Mouse (Mus musculus) macrophage (primary cell): ENCODE results near the gene Pard3b. TPM values are rescaled to one million over a fixed set of nuclear protein-coding genes. Genes with fewer than 3 reads are reported as not detected.
A peak's percentile ranks its signal among the peaks of the same experiment; 100 is the strongest.

Experiments
- H3K27ac ChIP-seq: fragments of 350-480 bp; formaldehyde crosslinking; 2 replicates; pipeline ENCODE4 v1.9.0; 2021
- H3K36me3 ChIP-seq: fragments of 350-480 bp; formaldehyde crosslinking; 2 replicates; pipeline ENCODE4 v1.9.0; 2021; ENCODE audit errors: inconsistent target
- H3K4me3 ChIP-seq: fragments of 350-480 bp; formaldehyde crosslinking; 2 replicates; pipeline ENCODE4 v1.9.0; 2021; ENCODE audit errors: inconsistent target
- H3K79me2 ChIP-seq: fragments of 350-480 bp; formaldehyde crosslinking; 2 replicates; pipeline ENCODE4 v1.9.0; 2021; ENCODE audit errors: inconsistent target
- WGBS: methylation state at CpG from one replicate; pipeline ENCODE4 v1.1.7; 2026; ENCODE audit warnings: inconsistent platforms; ENCODE audit not compliant: missing documents; 5-methylcytosine and 5-hydroxymethylcytosine counted together
- polyA plus RNA-seq: library from polyadenylated mRNA; stranded (reverse); fragments of 250-400 nt; gene quantifications from 3 replicates; pipeline ENCODE4 v1.2.4, GENCODE M21; 2018; ENCODE audit warnings: inconsistent platforms

Pard3b gene
- polyA plus RNA-seq, 1 experiment from 2014 or later: 0.11 TPM

DNA sequence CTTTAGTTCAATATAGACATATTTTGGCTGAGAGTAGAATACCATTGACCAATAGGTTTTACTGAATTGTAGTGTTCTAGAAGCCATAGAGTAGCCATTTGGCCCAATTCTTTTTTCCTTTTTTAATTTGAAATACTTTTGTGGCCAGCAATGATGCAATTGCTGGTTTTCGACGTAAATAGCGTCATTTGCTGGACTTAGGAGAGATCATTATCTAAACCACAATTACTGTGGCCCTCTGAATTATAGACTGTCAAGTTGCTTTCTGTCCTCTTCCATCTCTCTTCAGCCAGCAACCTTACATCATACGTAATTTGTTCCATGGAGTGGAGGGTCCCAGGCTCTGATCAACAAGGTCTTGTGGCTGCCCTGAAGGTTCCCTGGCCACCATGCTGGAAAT, 1000.8 kb downstream of the Pard3b start:
- H3K27ac ChIP-seq: no peak overlapping the region
- WGBS: 29% methylated on average over 4 of the region's 4 CpGs
- no peaks in the 10 kb centered on the region for H3K79me2 ChIP-seq
- no peaks in the 10 kb centered on the region for H3K36me3 ChIP-seq
- H3K4me3 ChIP-seq: no peak overlapping the region

DNA sequence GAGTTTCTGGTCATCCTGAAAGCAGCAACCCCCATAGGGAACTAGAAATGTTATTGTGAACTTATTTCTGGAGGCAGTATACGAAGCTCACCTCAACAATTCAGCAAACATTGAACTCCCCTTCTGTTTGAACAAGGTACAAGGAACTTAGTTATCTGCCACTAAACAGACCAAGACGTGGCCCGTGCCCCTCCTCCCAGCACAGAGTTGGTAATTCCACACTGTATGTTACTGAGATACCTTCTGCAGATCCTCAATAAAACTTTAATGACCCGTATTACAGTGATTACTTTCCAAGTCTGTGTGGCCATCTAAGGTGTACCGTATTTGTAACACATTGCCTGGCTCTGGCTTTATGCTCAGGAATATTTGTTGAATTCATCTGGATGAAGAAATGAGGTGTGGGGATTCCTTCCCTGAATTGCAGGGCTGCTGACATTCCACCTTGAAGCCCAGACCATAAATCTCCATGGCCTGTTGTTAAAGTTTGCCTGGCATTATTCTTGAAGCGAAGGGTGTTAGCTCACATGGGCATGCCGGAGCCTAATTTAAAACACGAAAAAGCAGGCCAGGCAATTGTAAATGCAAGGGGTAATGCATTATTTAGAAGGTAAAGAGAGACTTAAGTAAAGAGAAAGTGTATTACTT, 1006.1 kb downstream of the Pard3b start:
- Histone ChIP-seq H3K4me3 (no peak overlapping the region), H3K27ac (no peak overlapping the region), H3K79me2 (no peaks in the 10 kb centered on the region), H3K36me3 (no peaks in the 10 kb centered on the region)
- 89% methylated on average over 8 of the region's 8 CpGs for WGBS

DNA sequence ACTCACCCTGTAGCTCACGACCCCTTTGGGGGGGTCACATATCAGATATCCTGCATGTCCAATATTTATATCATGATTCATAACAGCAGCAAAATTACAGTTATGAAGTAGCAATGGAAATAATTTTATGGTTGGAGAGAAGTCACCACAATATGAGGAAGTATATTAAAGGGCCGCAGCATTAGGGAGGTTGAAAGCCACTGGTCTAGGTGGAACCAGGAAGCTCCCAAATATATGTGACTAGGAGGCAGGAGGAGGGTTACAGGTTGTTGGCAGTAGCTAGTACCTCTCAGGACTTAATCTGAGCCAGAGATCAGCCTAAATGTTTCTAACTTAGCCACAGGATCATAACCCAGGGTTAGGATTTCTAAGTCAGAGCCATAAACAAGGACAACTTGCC, 1008.2 kb downstream of the Pard3b start:
- Histone ChIP-seq H3K36me3 (no peaks in the 10 kb centered on the region), H3K4me3 (no peak overlapping the region), H3K27ac (no peak overlapping the region), H3K79me2 (no peaks in the 10 kb centered on the region)
- 39% methylated on average over 2 of the region's 2 CpGs for WGBS

DNA sequence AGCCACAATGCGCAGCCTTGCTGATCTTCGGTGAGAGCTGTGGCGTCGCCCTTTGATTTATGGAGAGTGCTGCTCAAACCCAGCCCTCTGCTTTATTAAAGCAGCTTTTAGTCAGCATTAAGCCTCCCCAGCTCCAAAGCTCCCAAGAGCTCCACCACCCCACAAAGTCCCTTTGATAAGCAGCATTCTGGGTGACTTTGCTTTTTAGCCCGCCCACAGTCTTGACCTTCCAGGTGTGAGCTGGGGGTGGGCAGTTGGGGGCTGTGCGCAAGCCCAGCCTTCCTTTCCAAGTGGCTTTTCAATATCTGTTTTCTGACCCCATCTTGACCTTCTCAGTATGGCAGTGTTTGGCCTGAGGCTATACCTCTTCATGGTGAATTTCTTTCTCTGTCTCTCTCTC, 1009.5 kb downstream of the Pard3b start:
- Histone ChIP-seq H3K27ac (no peak overlapping the region), H3K36me3 (no peaks in the 10 kb centered on the region), H3K79me2 (no peaks in the 10 kb centered on the region), H3K4me3 (no peak overlapping the region)
- WGBS: 86% methylated on average over 6 of the region's 6 CpGs

DNA sequence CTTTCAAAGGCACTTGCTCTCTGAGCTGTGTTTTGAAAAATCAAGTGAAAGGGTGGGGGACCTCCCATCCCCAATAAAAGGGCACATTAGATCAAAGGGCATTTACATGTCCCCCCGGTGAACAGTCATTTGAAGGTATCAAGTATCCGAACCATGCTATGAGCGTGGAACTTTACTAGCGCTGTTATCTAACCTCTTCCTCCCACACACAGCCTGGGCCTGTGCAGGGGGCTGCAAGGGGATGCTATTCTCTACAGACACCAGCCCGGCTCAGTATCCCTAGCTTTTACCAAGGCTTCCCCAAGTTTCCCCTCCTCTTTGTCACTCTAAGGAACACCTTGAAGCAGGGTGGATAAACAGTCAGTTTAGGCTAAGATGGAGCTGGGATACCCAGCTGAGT, 1010.0 kb downstream of the Pard3b start:
- Histone ChIP-seq H3K27ac (no peak overlapping the region), H3K4me3 (no peak overlapping the region), H3K36me3 (no peaks in the 10 kb centered on the region), H3K79me2 (no peaks in the 10 kb centered on the region)
- 91% methylated on average over 5 of the region's 5 CpGs for WGBS

DNA sequence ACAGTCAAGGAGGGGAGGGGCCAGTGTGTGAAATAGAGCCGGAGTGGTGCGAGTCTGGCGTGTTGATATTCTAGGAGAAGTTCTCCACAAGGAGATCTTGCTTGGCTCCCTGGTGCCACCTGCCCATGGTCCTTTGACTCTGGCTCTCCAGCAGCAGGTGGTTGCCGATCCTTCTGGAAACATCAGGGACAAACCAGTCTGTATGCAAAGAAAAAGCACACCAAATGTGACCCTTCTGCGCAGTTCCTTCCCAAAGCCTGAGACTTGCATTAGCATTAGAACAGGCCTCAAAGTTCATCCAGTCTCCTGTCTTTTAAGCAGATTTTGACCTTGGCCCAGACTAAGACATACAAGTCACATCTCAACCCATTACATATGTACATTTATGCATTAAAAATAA, 1011.9 kb downstream of the Pard3b start:
- 82% methylated on average over 5 of the region's 5 CpGs for WGBS
- Histone ChIP-seq H3K4me3 (no peak overlapping the region), H3K36me3 (no peaks in the 10 kb centered on the region), H3K27ac (no peak overlapping the region), H3K79me2 (no peaks in the 10 kb centered on the region)

DNA sequence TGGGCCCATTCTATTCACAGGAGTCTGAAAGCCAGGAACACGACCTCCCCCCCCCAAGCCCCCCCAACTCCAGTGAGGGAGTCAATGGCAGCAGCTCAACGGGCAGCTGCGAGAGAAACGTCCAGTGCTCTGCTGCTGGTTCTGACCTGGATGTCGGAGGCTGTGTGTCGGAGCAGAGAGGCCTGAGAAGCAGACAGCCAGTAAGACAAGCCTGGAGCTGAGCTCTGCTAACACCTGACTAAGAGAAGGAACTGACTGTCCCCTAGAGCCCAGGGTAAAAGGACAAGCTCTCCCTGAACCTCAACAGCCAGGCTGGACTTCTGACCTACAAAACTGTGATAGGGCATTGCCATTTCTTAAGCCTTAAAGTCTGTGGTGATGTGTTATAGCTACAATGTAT, 1015.8 kb downstream of the Pard3b start:
- Histone ChIP-seq H3K4me3 (no peak overlapping the region), H3K79me2 (no peaks in the 10 kb centered on the region), H3K27ac (no peak overlapping the region), H3K36me3 (no peaks in the 10 kb centered on the region)
- WGBS: 91% methylated on average over 6 of the region's 6 CpGs

DNA sequence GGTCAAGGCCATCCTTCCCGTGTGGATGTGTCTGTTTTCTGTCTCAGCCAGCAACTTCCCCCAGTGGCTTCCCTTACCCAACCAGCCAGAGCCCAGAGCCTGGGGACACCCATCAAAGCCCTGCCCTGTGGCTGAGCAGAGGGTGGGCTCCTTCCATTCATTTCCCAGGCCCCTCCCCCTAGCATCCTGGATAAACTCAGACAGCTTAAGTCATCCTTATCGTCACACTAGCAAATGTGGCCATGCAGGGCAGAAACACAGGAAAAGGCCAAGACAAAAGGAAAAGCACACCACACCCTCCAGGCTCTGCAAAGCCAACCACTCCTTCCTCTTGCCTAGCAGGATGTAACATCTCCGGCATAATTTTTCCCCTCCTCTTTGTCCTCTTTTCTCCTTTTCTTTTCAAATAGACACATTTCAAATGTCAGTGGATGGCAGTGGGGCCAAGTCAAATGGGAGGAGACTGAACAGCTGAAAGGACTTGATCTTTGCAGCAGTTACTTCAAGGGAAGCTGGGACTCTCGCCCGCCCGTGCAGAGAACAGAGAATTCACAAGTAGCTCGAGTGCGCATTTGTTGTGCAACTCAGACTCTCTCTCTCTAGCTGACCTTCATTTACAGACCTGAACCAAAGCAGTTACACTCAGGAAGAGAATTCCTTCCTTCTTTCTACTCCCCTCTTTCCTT, 1026.5 kb downstream of the Pard3b start:
- Histone ChIP-seq H3K4me3 (no peak overlapping the region), H3K27ac (no peak overlapping the region), H3K79me2 (no peaks in the 10 kb centered on the region), H3K36me3 (no peaks in the 10 kb centered on the region)
- 62% methylated on average over 8 of the region's 8 CpGs for WGBS

DNA sequence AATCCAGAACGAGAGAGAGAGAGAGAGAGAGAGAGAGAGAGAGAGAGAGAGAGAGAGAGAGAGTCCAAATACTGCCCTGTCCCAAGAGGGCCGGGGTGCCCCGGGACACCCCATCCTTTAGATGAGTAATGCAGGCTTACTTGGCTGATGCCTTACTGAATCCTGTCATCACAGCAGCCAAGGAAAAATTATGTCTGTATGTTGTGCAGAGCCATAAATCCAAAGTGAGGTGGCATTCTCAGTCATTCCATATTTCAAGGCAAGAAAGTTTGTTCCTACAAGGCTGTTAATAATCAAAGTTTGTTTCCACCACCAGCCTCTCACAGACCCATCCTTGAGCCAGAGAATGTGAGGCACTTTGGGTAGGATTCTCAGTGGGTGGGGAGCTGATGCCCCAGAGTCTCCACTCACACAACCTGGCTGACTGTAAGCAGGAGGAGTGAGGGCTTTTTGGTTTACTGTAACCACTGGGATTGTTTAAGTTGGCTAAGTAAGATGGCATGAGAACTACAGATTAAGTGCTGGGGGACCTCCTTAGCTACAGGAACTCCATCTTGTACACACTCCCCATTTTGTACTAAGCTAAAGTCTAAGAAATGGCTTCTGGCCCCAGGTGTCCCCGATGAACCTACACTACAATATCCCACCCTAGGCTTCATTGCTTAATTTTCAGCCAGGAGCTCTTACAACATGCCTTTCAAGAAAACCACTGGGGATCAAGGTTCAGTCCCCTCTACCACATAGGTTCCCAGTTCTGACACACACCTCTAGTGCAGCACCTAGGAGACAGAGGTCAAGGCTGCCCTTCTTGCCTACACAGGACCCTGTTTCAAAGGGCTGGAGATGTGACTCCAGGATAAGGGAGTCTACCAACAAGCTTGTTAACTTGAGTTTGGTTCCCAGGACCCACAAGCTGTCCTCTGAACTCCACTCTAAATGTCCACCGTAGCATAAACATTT, 1027.4 kb downstream of the Pard3b start:
- H3K27ac ChIP-seq: no peak overlapping the region
- WGBS: 75% methylated on average over 3 of the region's 5 CpGs
- no peak overlapping the region for H3K4me3 ChIP-seq
- H3K36me3 ChIP-seq: no peaks in the 10 kb centered on the region
- no peaks in the 10 kb centered on the region for H3K79me2 ChIP-seq

DNA sequence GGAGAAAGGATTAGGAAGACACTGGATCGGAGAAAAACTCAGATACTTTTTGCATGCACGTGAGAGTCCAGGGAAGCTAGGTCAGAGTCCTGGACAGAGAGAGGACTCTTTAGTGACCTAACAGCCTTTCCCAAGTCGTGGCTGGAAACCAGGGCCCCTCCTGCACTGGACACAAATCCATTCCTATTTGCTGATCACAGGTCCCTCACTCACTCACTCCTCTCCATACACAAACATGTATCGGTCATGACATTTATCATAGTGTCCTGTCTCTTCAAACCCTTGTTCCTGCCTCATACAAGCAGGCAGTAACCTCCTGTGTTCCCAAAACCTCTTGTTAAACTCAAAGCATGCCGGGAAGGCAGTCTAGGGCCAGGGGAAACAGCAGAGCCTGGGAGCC, 1028.2 kb downstream of the Pard3b start:
- no peak overlapping the region for H3K4me3 ChIP-seq
- WGBS: 89% methylated on average over 5 of the region's 5 CpGs
- H3K27ac ChIP-seq: no peak overlapping the region
- no peaks in the 10 kb centered on the region for H3K36me3 ChIP-seq
- H3K79me2 ChIP-seq: no peaks in the 10 kb centered on the region

DNA sequence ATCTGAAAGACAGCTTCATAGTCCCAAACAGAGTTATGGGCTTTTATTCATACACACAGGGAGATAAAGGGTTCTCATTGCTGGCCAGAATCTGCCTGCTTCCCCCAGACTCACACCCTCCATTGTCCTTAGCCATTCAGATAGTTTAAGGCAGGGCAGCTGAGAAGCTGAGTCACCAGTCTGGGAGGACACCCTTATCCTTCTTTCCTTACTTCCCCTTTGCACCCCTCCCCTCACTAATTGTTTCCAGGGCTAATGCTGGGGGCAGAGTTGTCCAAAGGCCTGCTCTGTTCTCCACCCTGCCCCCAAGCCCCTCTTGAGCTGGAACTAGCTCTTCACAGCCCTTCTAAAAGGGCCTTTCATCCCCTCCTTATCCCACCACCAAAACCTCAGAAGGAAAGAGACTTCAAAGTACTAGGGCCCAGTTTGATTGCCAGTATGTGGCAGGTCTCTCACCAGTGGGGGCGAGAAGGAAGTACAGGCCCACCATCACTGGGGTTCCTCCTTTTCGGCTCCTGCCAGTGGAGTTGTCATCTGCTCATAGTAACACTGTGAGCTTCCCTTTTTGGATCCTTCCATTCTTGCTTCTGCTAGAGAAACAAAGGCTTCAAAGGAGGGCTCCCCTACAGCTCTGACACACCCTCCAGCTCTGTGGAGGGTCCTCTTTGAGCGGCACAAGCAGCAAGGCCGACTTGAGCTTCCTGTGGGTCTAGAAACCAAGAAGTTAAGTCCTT, 1040.2 kb downstream of the Pard3b start:
- H3K36me3 ChIP-seq: no peaks in the 10 kb centered on the region
- H3K79me2 ChIP-seq: no peaks in the 10 kb centered on the region
- WGBS: 6% methylated on average over 4 of the region's 4 CpGs
- no peak overlapping the region for H3K4me3 ChIP-seq
- peak overlapping the region; percentile 51 for H3K27ac ChIP-seq

DNA sequence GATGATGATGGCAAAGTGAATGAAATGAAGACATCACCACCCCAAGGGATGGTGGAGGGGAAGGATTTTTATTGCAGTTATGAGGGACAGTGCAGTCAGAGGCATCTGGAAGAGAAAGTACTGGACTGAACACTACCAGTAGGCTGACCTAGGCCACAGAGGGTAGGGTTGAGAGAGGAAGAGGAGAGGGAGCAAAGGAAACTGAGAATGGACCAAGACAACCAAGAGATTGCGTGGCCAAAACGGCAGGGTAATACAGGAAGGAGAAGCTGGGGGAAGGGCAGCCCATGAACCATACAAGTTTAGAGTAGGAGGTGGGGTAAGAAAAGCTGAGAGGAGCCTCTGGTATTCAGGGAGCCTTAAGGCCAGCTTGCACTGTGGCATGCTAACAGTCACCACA, 1040.8 kb downstream of the Pard3b start:
- no peak overlapping the region for H3K4me3 ChIP-seq
- no peaks in the 10 kb centered on the region for H3K36me3 ChIP-seq
- 35% methylated on average over 2 of the region's 2 CpGs for whole genome bisulfite sequencing
- H3K79me2 ChIP-seq: no peaks in the 10 kb centered on the region
- peak overlapping the region; percentile 51 for H3K27ac ChIP-seq

DNA sequence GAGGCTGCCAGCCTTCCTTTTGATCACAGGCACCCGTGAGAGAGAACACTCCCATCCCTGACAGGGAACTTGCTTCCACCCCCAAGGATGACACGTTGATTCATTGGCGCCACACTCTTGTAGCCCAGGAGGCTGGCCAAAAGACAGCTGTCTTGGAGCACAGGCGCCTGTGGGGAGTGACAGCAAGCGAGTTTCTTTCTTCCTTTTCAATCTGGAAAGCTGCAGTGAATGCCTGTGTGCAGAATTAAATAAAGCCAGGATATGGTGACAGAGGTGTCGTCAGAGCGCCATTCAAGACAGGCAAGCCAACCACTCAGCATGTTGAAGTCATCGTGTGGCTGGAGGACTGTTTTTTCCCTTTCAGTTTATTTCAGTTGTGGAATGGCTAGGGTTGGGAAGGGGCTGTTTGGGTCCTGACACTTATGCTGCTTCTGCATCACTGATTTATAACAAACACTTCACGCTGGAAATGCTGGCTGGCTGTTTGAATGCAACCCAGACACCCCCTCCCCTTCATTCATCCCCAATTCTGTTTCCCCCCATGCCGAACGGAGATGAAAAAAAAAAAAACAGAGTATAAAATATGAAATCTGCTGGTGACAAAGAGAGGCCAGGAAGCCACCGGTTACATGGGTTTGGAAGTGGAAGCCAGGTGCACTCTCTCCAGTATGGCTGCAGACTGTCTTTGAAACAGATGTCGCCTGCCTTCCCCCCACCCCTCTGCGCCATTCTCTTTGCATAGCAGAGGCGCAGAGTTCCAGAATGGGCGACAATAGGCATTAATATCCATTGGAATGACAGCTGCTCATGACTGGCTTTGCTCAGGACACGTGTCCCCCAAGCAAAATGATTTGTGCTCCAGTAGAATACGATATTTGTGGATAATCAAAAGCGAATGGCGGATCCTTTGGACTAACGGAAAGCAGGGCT, 1044.1 kb downstream of the Pard3b start:
- Histone ChIP-seq H3K4me3 (no peak overlapping the region), H3K36me3 (no peaks in the 10 kb centered on the region), H3K27ac (no peak overlapping the region), H3K79me2 (no peaks in the 10 kb centered on the region)
- 83% methylated on average over 21 of the region's 21 CpGs for WGBS
